Mouse (Mus musculus) kidney, postnatal 4 days (tissue): ENCODE measurements at regions not wholly inside any gene's neighbourhood (a gene's known extent, or its start where the extent isn't known, plus 50 kb on each side); places are given as distances from the start of the nearest gene placed in this dataset.

Source experiments
- DNase-seq, 2 experiments: peaks; one replicate each; pipeline ENCODE4 v3.0.0; 2021; ENCODE audit warnings: mixed read lengths in 2 of 2

GRCm38 (mm10) chr11:27619926-27620325 is 719.7 kb downstream of the Gm6685 start:
- DNase-seq = peak; percentile 42 to 63
